Mouse (Mus musculus) heart, postnatal 36 days (tissue): Measurements from ENCODE around the gene Dnajb13. TPM values are rescaled to one million over a fixed set of nuclear protein-coding genes. Genes with fewer than 3 reads are reported as not detected.
A peak's percentile ranks its signal among the peaks of the same experiment; 100 is the strongest.

Experiments
- DNase-seq, 2 experiments: peaks; one replicate each; pipeline ENCODE4 v3.0.0; 2021 to 2022
- intact Hi-C: fragments of 180-260 bp; cut with DNase I; formaldehyde crosslinking; loops from one replicate; pipeline ENCODE4 v1.15.1; 2025
- total RNA-seq, 2 experiments: library from RNA; stranded (reverse); gene quantifications; 2 replicates each; pipeline ENCODE4 v1.2.3; 2021

The Dnajb13 gene
- total RNA-seq = not detected

- DNase-seq = no peak
These were observed at the start of gene Dnajb13 for GRCm38 (mm10) chr7:100514573-100514972. Gene Dnajb13 (minus strand): TSS chr7:100514960.

GRCm38 (mm10) chr7:100561861-100562587 lies 47.3 kb upstream of the Dnajb13 start:
- intact Hi-C loops = no loop called here
- no peak for DNase-seq

More at GRCm38 (mm10) chr7:100514573-100514972, at the start of gene Dnajb13:
- intact Hi-C loops = no loop called here

GRCm38 (mm10) chr7:100559331-100559730 lies 44.6 kb upstream of the Dnajb13 start:
- intact Hi-C loops = no loop called here
- no peak for DNase-seq

- no peak for DNase-seq
- intact Hi-C loops = no loop called here
These were observed 42.5 kb upstream of the Dnajb13 start for GRCm38 (mm10) chr7:100557241-100557640.

GRCm38 (mm10) chr7:100555431-100555951 lies 40.7 kb upstream of the Dnajb13 start:
- intact Hi-C loops = no loop called here
- DNase-seq = peak in 1 of 2 experiments; percentile 18

- DNase-seq = no peak
- intact Hi-C loops = no loop called here
These were observed 40.2 kb upstream of the Dnajb13 start for GRCm38 (mm10) chr7:100554939-100555338.

- intact Hi-C loops = no loop called here
- no peak for DNase-seq
These were observed 35.7 kb upstream of the Dnajb13 start for GRCm38 (mm10) chr7:100550338-100551007.

- no peak for DNase-seq
- intact Hi-C loops = no loop called here
These were observed 35.0 kb upstream of the Dnajb13 start for GRCm38 (mm10) chr7:100549796-100550195.

GRCm38 (mm10) chr7:100547631-100548030 lies 32.9 kb upstream of the Dnajb13 start:
- no peak for DNase-seq
- intact Hi-C loops = no loop called here

GRCm38 (mm10) chr7:100544437-100544836 lies 29.7 kb upstream of the Dnajb13 start:
- no peak for DNase-seq
- intact Hi-C loops = no loop called here

- no peak for DNase-seq
- intact Hi-C loops = loop anchor here (5.0 kb wide), 1 partner anchor 43 kb away; no protein-coding TSS in a partner anchor
These were observed 24.8 kb upstream of the Dnajb13 start for GRCm38 (mm10) chr7:100539516-100539915.

- DNase-seq = no peak
These were observed 22.8 kb upstream of the Dnajb13 start for GRCm38 (mm10) chr7:100537519-100537902.

GRCm38 (mm10) chr7:100536804-100537518 lies 22.2 kb upstream of the Dnajb13 start, which contains the start of gene Coa4:
Gene Coa4 (plus strand): TSS chr7:100537071.
- peak; percentile 80 to 82 for DNase-seq
- intact Hi-C loops = loop anchor here (5.0 kb wide), 1 partner anchor 45 kb away; no protein-coding TSS in a partner anchor

More at GRCm38 (mm10) chr7:100537519-100537902, 22.8 kb upstream of the Dnajb13 start:
- intact Hi-C loops = loop anchor here (5.0 kb wide), 1 partner anchor 45 kb away; no protein-coding TSS in a partner anchor

GRCm38 (mm10) chr7:100535831-100536230 lies 21.1 kb upstream of the Dnajb13 start:
- no peak for DNase-seq
- intact Hi-C loops = loop anchor here (5.0 kb wide), 1 partner anchor 46 kb away; no protein-coding TSS in a partner anchor

- DNase-seq = no peak
- intact Hi-C loops = no loop called here
These were observed 19.5 kb upstream of the Dnajb13 start for GRCm38 (mm10) chr7:100534216-100534615.

GRCm38 (mm10) chr7:100533503-100533902 lies 18.7 kb upstream of the Dnajb13 start:
- intact Hi-C loops = no loop called here
- DNase-seq = no peak

GRCm38 (mm10) chr7:100530766-100531165 lies 16.0 kb upstream of the Dnajb13 start:
- intact Hi-C loops = no loop called here
- DNase-seq = no peak

- intact Hi-C loops = loop anchor here (5.0 to 10.0 kb wide), 4 partner anchors 158 to 343 kb away; no protein-coding TSS in a partner anchor
- no peak for DNase-seq
These were observed 9.9 kb upstream of the Dnajb13 start for GRCm38 (mm10) chr7:100524669-100525068.

GRCm38 (mm10) chr7:100522222-100522621 lies 7.5 kb upstream of the Dnajb13 start:
- DNase-seq = no peak

GRCm38 (mm10) chr7:100520663-100521285 lies 6.0 kb upstream of the Dnajb13 start:
- DNase-seq = peak; percentile 88 to 90
- intact Hi-C loops = loop anchor here (1.0 to 10.0 kb wide), 5 partner anchors 143 to 347 kb away; no protein-coding TSS in a partner anchor

More at GRCm38 (mm10) chr7:100522222-100522621, 7.5 kb upstream of the Dnajb13 start:
- intact Hi-C loops = loop anchor here (2.0 to 10.0 kb wide), 5 partner anchors 115 to 345 kb away; no protein-coding TSS in a partner anchor
